Mouse (Mus musculus) kidney, adult 2 months (tissue): ENCODE measurements around the gene Cacng2.

Experiments
- CTCF ChIP-seq: fragments of 200-500 bp; conservative IDR thresholded peaks from 2 replicates; pipeline ENCODE4 v1.5.1; 2011; ENCODE audit warnings: low read depth, mild to moderate bottlenecking, control low read depth, low read length, moderate library complexity, mixed read lengths; ENCODE audit not compliant: insufficient read depth, insufficient read length
- POLR2A ChIP-seq: fragments of 200-500 bp; IDR thresholded peaks from one replicate; pipeline ENCODE4 v1.6.1; 2011; ENCODE audit warnings: low read depth, low read length, control low read depth

- TF ChIP-seq CTCF = no peak
- TF ChIP-seq POLR2A = no peak
These were observed 580 bp downstream of the Cacng2 start for GRCm38 (mm10) chr15:78119248-78119647.
